Mouse (Mus musculus): ENCODE measurements around the gene Arf4.
"Not testable (repeated sequence)": the region's sequence is repeated elsewhere in the genome, so short reads cannot be mapped to it uniquely, and the experiment has no call there.

Arf4 gene

GRCm38 (mm10) chr14:26662488-26662887 is 24.6 kb downstream of the Arf4 start:
- DNase-seq (ENCODE audit: low spot score), result no peak

- DNase-seq (ENCODE audit: low spot score), result no peak
These were observed 26.0 kb downstream of the Arf4 start for GRCm38 (mm10) chr14:26663851-26664250.

- DNase-seq (ENCODE audit: low spot score), result no peak
These were observed 30.1 kb downstream of the Arf4 start for GRCm38 (mm10) chr14:26667991-26668370.

- DNase-seq (ENCODE audit: low spot score), result peak; percentile 43
These were observed 30.8 kb downstream of the Arf4 start for GRCm38 (mm10) chr14:26668371-26669291.

GRCm38 (mm10) chr14:26669292-26670073 is 31.6 kb downstream of the Arf4 start, which contains the start of gene Pde12:
TSS of gene Pde12 (minus strand) at chr14:26669883.
- DNase-seq (ENCODE audit: low spot score), result peak; percentile 85

GRCm38 (mm10) chr14:26670964-26671363 is 33.1 kb downstream of the Arf4 start:
- DNase-seq (ENCODE audit: low spot score), result no peak

GRCm38 (mm10) chr14:26671870-26672615 is 34.2 kb downstream of the Arf4 start:
- not testable (repeated sequence) for DNase-seq (ENCODE audit: low spot score)

- not testable (repeated sequence) for DNase-seq (ENCODE audit: low spot score)
These were observed 36.7 kb downstream of the Arf4 start for GRCm38 (mm10) chr14:26674476-26675169.

- no peak for DNase-seq (ENCODE audit: low spot score)
These were observed 37.5 kb downstream of the Arf4 start for GRCm38 (mm10) chr14:26675371-26675770.

GRCm38 (mm10) chr14:26675791-26676190 is 37.9 kb downstream of the Arf4 start:
- DNase-seq (ENCODE audit: low spot score), result no peak

- DNase-seq (ENCODE audit: low spot score), result no peak
These were observed 52.9 kb downstream of the Arf4 start for GRCm38 (mm10) chr14:26690727-26691126.

GRCm38 (mm10) chr14:26691363-26691762 is 53.5 kb downstream of the Arf4 start:
- DNase-seq (ENCODE audit: low spot score), result no peak

- no peak for DNase-seq (ENCODE audit: low spot score)
These were observed 55.1 kb downstream of the Arf4 start, which contains the start of gene Dnah12 for GRCm38 (mm10) chr14:26692974-26693373. TSS of gene Dnah12 (plus strand) at chr14:26693274.

- DNase-seq (ENCODE audit: low spot score), result no peak
These were observed 60.0 kb downstream of the Arf4 start for GRCm38 (mm10) chr14:26697912-26698311.

GRCm38 (mm10) chr14:26705246-26705645 is 67.4 kb downstream of the Arf4 start:
- DNase-seq (ENCODE audit: low spot score), result not testable (repeated sequence)

Data from T-cell, adult 2 months (primary cell).